Mouse (Mus musculus): ENCODE results near the gene Retnlg. TPM values are rescaled to one million over a fixed set of nuclear protein-coding genes. Genes with fewer than 3 reads are reported as not detected.

The Retnlg gene
- polyA plus RNA-seq, 1 experiment = not detected

DNA sequence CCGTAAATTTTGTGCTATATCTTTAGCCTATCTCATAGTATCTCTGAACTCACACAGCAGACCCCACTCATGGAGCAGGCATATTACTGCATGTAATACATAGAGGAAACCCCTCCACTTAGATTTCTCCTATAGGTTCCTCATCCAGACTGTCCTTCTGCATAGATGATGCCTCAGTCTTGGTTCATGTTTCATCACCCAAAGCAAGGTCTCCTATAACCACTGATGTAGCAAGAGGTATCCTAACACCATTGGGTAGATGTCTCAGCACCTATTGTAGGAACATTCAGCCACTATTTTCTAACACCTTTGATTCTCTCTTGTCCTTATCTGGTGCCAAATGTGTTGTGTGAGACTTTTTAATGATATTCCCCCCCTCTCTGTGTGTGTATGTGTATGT, 667 bp upstream of the Retnlg start:
- H3K4me1 ChIP-seq (ENCODE audit: control insufficient read depth, insufficient read depth, low read length) = no peaks in the 10 kb centered on the region
- H3K36me3 ChIP-seq (ENCODE audit: control insufficient read depth, insufficient read depth, low read length, poor library complexity, severe bottlenecking) = no peaks in the 10 kb centered on the region
- no peak overlapping the region for H3K4me3 ChIP-seq (ENCODE audit: low read depth, low read length)
- H3K27ac ChIP-seq (ENCODE audit: insufficient read depth, low read length) = no peak overlapping the region
- no peaks in the 10 kb centered on the region for H3K27me3 ChIP-seq (ENCODE audit: control insufficient read depth, insufficient read depth, low read length, poor library complexity, severe bottlenecking)
- TF ChIP-seq POLR2A (IDR thresholded peaks at IDR 0.05; ENCODE audit: insufficient read depth, low read length) = no peak
- TF ChIP-seq CTCF (IDR thresholded peaks at IDR 0.05; ENCODE audit: low read depth, low read length) = no peak
- TF ChIP-seq EP300 (IDR thresholded peaks at IDR 0.05; ENCODE audit: insufficient read depth, low read depth, low read length) = no peak
- no peak overlapping the region for H3K9ac ChIP-seq (ENCODE audit: low read depth, poor library complexity, severe bottlenecking)
- no peaks in the 10 kb centered on the region for H3K9me3 ChIP-seq (replicated peaks; ENCODE audit: control insufficient read depth, insufficient read depth, low read length, poor library complexity, severe bottlenecking)

DNA sequence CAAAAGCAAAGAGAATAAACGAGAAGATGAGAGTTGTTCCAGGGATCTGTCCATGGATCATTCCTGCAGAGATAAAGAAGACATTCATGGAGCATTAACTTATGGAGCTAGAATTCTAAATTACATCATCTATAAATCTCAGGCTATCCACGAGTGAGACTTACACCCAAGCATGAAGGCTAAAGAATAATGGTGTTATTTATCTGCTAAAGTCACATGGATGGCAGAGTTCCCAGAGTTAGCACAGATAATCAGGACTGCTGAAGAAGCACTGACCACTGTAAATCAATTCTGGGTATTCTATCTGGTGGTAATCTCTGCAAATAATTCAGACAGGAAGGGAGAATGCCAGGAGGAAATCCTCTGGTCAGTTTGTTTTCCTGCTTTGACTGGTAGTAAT, 18.3 kb downstream of the Retnlg start:
- H3K27ac ChIP-seq (ENCODE audit: insufficient read depth, low read length) = no peak overlapping the region
- no peaks in the 10 kb centered on the region for H3K9me3 ChIP-seq (replicated peaks; ENCODE audit: control insufficient read depth, insufficient read depth, low read length, poor library complexity, severe bottlenecking)
- H3K4me3 ChIP-seq (ENCODE audit: low read depth, low read length) = no peak overlapping the region
- no peak overlapping the region for H3K9ac ChIP-seq (ENCODE audit: low read depth, poor library complexity, severe bottlenecking)
- no peak for TF ChIP-seq CTCF (IDR thresholded peaks at IDR 0.05; ENCODE audit: low read depth, low read length)
- no peak for TF ChIP-seq EP300 (IDR thresholded peaks at IDR 0.05; ENCODE audit: insufficient read depth, low read depth, low read length)
- TF ChIP-seq POLR2A (IDR thresholded peaks at IDR 0.05; ENCODE audit: insufficient read depth, low read length) = no peak
- no peaks in the 10 kb centered on the region for H3K27me3 ChIP-seq (ENCODE audit: control insufficient read depth, insufficient read depth, low read length, poor library complexity, severe bottlenecking)
- H3K36me3 ChIP-seq (ENCODE audit: control insufficient read depth, insufficient read depth, low read length, poor library complexity, severe bottlenecking) = no peaks in the 10 kb centered on the region
- H3K4me1 ChIP-seq (ENCODE audit: control insufficient read depth, insufficient read depth, low read length) = no peaks in the 10 kb centered on the region

DNA sequence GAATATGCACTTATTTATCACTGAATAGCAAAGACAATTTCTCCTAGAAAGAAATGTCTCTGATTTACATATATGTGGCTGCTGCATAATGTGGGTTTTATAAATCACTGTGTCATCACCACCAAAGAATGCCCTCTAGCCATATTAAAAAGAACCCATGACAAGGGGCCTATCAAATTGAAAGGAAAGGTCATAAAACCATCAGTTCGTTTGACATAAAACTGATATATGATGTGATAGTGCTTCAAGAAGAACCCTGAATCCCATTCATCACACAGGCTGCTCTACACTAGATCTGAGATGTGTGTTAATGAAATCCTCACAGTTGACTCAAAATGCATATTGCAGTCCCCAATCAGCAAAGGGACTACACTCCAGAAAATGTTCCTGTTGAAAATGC, 27.4 kb downstream of the Retnlg start:
- Histone ChIP-seq H3K27me3 (ENCODE audit: control insufficient read depth, insufficient read depth, low read length, poor library complexity, severe bottlenecking) (no peaks in the 10 kb centered on the region), H3K27ac (ENCODE audit: insufficient read depth, low read length) (no peak overlapping the region), H3K9me3 (replicated peaks; ENCODE audit: control insufficient read depth, insufficient read depth, low read length, poor library complexity, severe bottlenecking) (no peaks in the 10 kb centered on the region), H3K4me3 (ENCODE audit: low read depth, low read length) (no peak overlapping the region), H3K9ac (ENCODE audit: low read depth, poor library complexity, severe bottlenecking) (no peak overlapping the region), H3K36me3 (ENCODE audit: control insufficient read depth, insufficient read depth, low read length, poor library complexity, severe bottlenecking) (no peaks in the 10 kb centered on the region), H3K4me1 (ENCODE audit: control insufficient read depth, insufficient read depth, low read length) (no peaks in the 10 kb centered on the region)
- TF ChIP-seq CTCF (IDR thresholded peaks at IDR 0.05; ENCODE audit: low read depth, low read length) = no peak
- TF ChIP-seq POLR2A (IDR thresholded peaks at IDR 0.05; ENCODE audit: insufficient read depth, low read length) = no peak
- no peak for TF ChIP-seq EP300 (IDR thresholded peaks at IDR 0.05; ENCODE audit: insufficient read depth, low read depth, low read length)

DNA sequence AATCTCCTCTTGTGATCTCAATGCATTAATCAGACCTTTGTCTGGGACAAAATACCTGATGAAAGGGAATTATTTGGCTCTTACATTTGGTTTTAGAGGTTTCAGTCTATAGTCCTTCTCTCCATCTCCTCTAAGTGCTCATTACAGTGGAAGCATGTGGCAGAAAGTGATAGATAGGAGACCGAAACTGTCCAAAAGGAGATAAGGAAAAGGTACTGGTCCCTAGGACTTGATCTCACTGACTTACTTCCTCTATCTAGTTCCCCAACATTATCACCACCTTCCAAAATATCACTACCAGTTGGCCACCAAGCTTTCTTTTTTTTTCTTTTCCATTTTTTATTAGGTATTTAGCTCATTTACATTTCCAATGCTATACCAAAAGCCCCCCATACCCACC, 38.8 kb downstream of the Retnlg start:
- TF ChIP-seq EP300 (IDR thresholded peaks at IDR 0.05; ENCODE audit: insufficient read depth, low read depth, low read length) (no peak), POLR2A (IDR thresholded peaks at IDR 0.05; ENCODE audit: insufficient read depth, low read length) (no peak), CTCF (IDR thresholded peaks at IDR 0.05; ENCODE audit: low read depth, low read length) (no peak)
- H3K9me3 ChIP-seq (replicated peaks; ENCODE audit: control insufficient read depth, insufficient read depth, low read length, poor library complexity, severe bottlenecking) = no peaks in the 10 kb centered on the region

DNA sequence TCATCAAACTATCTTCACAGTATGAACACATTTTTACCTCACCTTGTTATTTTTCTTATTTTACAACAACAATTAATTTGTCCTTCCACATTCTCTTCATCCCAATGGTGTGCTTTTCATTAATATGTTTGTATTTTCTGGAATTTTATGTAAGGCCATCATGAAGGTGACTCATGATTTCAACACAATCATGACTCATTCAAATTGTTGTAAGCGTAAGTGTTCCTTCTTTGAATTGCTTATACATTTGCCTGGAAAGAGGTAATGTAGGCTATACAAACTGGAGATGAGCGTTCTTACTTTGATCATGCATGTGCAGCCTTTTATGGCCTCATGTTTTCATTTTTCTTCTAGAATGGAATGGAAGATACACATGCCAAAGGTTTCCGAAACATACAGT, 40.8 kb downstream of the Retnlg start:
- H3K4me3 ChIP-seq (ENCODE audit: low read depth, low read length) = no peak overlapping the region
- no peaks in the 10 kb centered on the region for H3K4me1 ChIP-seq (ENCODE audit: control insufficient read depth, insufficient read depth, low read length)
- no peaks in the 10 kb centered on the region for H3K9me3 ChIP-seq (replicated peaks; ENCODE audit: control insufficient read depth, insufficient read depth, low read length, poor library complexity, severe bottlenecking)
- no peak overlapping the region for H3K9ac ChIP-seq (ENCODE audit: low read depth, poor library complexity, severe bottlenecking)
- no peak overlapping the region for H3K27ac ChIP-seq (ENCODE audit: insufficient read depth, low read length)
- H3K27me3 ChIP-seq (ENCODE audit: control insufficient read depth, insufficient read depth, low read length, poor library complexity, severe bottlenecking) = no peaks in the 10 kb centered on the region
- TF ChIP-seq POLR2A (IDR thresholded peaks at IDR 0.05; ENCODE audit: insufficient read depth, low read length) = no peak
- TF ChIP-seq EP300 (IDR thresholded peaks at IDR 0.05; ENCODE audit: insufficient read depth, low read depth, low read length) = no peak
- TF ChIP-seq CTCF (IDR thresholded peaks at IDR 0.05; ENCODE audit: low read depth, low read length) = no peak
- H3K36me3 ChIP-seq (ENCODE audit: control insufficient read depth, insufficient read depth, low read length, poor library complexity, severe bottlenecking) = no peaks in the 10 kb centered on the region

More for the DNA sequence above, 38.8 kb downstream of the Retnlg start:
- no peaks in the 10 kb centered on the region for H3K4me1 ChIP-seq (ENCODE audit: control insufficient read depth, insufficient read depth, low read length)
- H3K4me3 ChIP-seq (ENCODE audit: low read depth, low read length) = no peak overlapping the region
- no peaks in the 10 kb centered on the region for H3K27me3 ChIP-seq (ENCODE audit: control insufficient read depth, insufficient read depth, low read length, poor library complexity, severe bottlenecking)
- H3K27ac ChIP-seq (ENCODE audit: insufficient read depth, low read length) = no peak overlapping the region
- H3K9ac ChIP-seq (ENCODE audit: low read depth, poor library complexity, severe bottlenecking) = no peak overlapping the region
- no peaks in the 10 kb centered on the region for H3K36me3 ChIP-seq (ENCODE audit: control insufficient read depth, insufficient read depth, low read length, poor library complexity, severe bottlenecking)

DNA sequence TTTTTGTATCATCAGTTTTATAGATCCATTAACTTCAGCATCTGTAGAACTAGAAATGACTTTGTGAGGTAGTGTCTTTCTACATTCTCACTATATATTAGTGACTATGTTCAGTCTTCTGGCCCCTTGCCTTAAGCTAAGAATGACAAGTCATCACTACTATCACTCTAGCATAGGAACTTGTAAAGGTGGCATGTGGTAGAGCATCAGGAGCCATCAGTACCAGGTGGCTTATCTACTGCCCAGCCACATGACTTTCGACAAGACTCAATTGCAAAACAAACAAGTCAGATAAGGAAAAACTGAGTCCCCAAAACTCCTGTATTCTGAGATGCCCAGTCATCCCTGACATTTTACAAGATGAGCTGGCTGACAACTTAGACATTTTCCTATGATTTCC, 51.3 kb downstream of the Retnlg start:
- no peak for TF ChIP-seq CTCF (IDR thresholded peaks at IDR 0.05; ENCODE audit: low read depth, low read length)
- no peak for TF ChIP-seq EP300 (IDR thresholded peaks at IDR 0.05; ENCODE audit: insufficient read depth, low read depth, low read length)
- TF ChIP-seq POLR2A (IDR thresholded peaks at IDR 0.05; ENCODE audit: insufficient read depth, low read length) = no peak
- H3K36me3 ChIP-seq (ENCODE audit: control insufficient read depth, insufficient read depth, low read length, poor library complexity, severe bottlenecking) = peaks cover 2% of the 10 kb centered on the region

More for the DNA sequence above, 51.3 kb downstream of the Retnlg start:
- no peaks in the 10 kb centered on the region for H3K4me1 ChIP-seq (ENCODE audit: control insufficient read depth, insufficient read depth, low read length)
- no peaks in the 10 kb centered on the region for H3K27me3 ChIP-seq (ENCODE audit: control insufficient read depth, insufficient read depth, low read length, poor library complexity, severe bottlenecking)
- no peak overlapping the region for H3K9ac ChIP-seq (ENCODE audit: low read depth, poor library complexity, severe bottlenecking)
- no peak overlapping the region for H3K27ac ChIP-seq (ENCODE audit: insufficient read depth, low read length)
- H3K4me3 ChIP-seq (ENCODE audit: low read depth, low read length) = no peak overlapping the region
- H3K9me3 ChIP-seq (replicated peaks; ENCODE audit: control insufficient read depth, insufficient read depth, low read length, poor library complexity, severe bottlenecking) = no peaks in the 10 kb centered on the region

Other genes starting within 250 kb of the Retnlg start
- not detected in 2 replicates for gene Trat1, start 100.6 kb upstream of the Retnlg start, polyA plus RNA-seq (2011; ENCODE audit: insufficient read depth, insufficient read length, low read depth, missing spikeins)
- gene Retnlb, start 55.8 kb upstream of the Retnlg start, polyA plus RNA-seq (2011; ENCODE audit: insufficient read depth, insufficient read length, low read depth, missing spikeins) = not detected in 2 replicates
- gene Retnla, start 30.1 kb upstream of the Retnlg start, polyA plus RNA-seq (2011; ENCODE audit: insufficient read depth, insufficient read length, low read depth, missing spikeins) = not detected in 2 replicates
- 33.4 and 39.4 TPM in 2 replicates for gene Dzip3, start 121.5 kb downstream of the Retnlg start, polyA plus RNA-seq (2011; ENCODE audit: insufficient read depth, insufficient read length, low read depth, missing spikeins)
- gene Cip2a, start 121.6 kb downstream of the Retnlg start, polyA plus RNA-seq (2011; ENCODE audit: insufficient read depth, insufficient read length, low read depth, missing spikeins) = 119 and 120 TPM in 2 replicates
- not detected in 2 replicates for gene Myh15, start 184.9 kb downstream of the Retnlg start, polyA plus RNA-seq (2011; ENCODE audit: insufficient read depth, insufficient read length, low read depth, missing spikeins)

Data from ES-Bruce4 (cell line).